Mouse (Mus musculus) urinary bladder, postnatal 25 days (tissue): ENCODE data around the gene Gm10961.

Experiments used
- DNase-seq: peaks from one replicate; pipeline ENCODE4 v3.0.0; 2022; ENCODE audit warnings: low spot score

Gm10961 gene

DNA sequence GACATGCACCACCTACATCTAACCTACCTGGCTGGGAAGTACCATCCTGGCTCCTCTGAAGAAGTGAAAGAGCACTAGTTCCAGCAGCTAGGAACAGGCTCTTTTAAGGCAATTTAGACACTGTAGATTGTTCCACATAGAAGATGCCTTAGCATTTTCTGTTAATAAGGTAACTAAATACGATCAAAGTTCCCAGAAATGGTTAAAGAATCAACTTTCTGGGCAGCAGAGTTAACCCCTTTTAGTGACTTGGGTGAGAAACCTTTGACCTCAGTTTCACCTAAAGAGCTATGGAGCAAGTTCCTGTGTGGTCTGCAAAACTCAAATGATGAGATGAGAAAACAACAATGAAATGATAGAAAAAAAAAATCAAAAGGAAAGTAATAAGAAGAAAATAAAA, 33.5 kb downstream of the Gm10961 start:
- no peak for DNase-seq

DNA sequence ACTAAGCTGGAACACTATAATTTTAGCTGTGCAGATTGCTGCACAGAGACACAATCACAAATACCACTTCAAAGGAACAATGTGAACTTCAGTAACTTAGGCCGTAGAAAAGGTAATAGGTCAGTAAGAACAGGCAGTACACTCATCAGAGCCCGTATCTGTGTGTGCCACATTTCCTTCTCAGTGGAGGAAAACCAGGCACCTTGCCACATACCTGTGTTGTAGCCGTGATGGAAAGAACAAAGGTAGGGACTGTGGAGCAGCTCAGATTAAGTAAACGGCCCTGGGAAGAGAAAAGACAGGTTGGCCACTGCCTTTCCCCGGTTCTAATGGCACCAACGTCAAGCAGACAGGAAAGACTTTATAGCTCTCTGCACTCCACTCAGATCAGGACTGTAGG, 36.3 kb downstream of the Gm10961 start:
- no peak for DNase-seq

GRCm38 (mm10) chr3:107668786-107669185, 37.7 kb downstream of the Gm10961 start:
- DNase-seq, result no peak

- no peak for DNase-seq
Measured at GRCm38 (mm10) chr3:107670500-107670899, 39.4 kb downstream of the Gm10961 start.

- DNase-seq, result no peak
Measured at GRCm38 (mm10) chr3:107671509-107671908, 40.4 kb downstream of the Gm10961 start.

- no peak for DNase-seq
Measured at GRCm38 (mm10) chr3:107680790-107681576, 49.9 kb downstream of the Gm10961 start.
